Mouse (Mus musculus): ENCODE data around the gene Ddx58.

The Ddx58 gene

GRCm38 (mm10) chr4:40233062-40233664 is 6.5 kb downstream of the Ddx58 start:
- no peak for DNase-seq (ENCODE audit: low spot score)

GRCm38 (mm10) chr4:40229723-40230122 is 9.9 kb downstream of the Ddx58 start:
- no peak for DNase-seq (ENCODE audit: low spot score)

- DNase-seq (ENCODE audit: low spot score) = no peak
Observed at GRCm38 (mm10) chr4:40227886-40228285, 11.7 kb downstream of the Ddx58 start.

DNA sequence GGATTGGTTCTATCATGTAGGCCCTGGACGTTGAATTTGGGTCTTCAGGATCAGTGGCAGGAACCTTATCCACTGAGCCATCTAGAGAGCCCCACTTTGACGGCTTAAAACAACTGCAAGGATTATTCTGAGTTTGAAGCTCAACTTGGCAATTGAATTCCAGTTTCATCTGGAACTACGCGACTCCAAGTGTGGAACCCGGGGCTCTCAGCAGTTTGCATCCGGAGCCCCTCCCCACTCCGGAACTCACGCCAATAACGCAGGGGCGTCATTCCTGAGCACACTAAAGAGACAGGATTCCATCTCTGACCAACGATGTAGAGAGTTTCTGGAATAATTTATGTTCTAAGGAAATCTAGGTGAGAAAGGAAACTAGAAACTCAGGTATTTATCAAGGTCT is 12.5 kb downstream of the Ddx58 start:
- no peak for DNase-seq (ENCODE audit: low spot score)

- no peak for DNase-seq (ENCODE audit: low spot score)
Observed at GRCm38 (mm10) chr4:40226095-40226494, 13.5 kb downstream of the Ddx58 start.

- DNase-seq (ENCODE audit: low spot score) = no peak
Observed at GRCm38 (mm10) chr4:40221876-40222585, 17.6 kb downstream of the Ddx58 start.

- no peak for DNase-seq (ENCODE audit: low spot score)
Observed at GRCm38 (mm10) chr4:40221004-40221760, 18.4 kb downstream of the Ddx58 start.

- DNase-seq (ENCODE audit: low spot score) = no peak
Observed at GRCm38 (mm10) chr4:40220437-40220836, 19.2 kb downstream of the Ddx58 start.

- no peak for DNase-seq (ENCODE audit: low spot score)
Observed at GRCm38 (mm10) chr4:40218382-40218781, 21.2 kb downstream of the Ddx58 start.

GRCm38 (mm10) chr4:40217910-40218309 is 21.7 kb downstream of the Ddx58 start:
- DNase-seq (ENCODE audit: low spot score) = no peak

DNA sequence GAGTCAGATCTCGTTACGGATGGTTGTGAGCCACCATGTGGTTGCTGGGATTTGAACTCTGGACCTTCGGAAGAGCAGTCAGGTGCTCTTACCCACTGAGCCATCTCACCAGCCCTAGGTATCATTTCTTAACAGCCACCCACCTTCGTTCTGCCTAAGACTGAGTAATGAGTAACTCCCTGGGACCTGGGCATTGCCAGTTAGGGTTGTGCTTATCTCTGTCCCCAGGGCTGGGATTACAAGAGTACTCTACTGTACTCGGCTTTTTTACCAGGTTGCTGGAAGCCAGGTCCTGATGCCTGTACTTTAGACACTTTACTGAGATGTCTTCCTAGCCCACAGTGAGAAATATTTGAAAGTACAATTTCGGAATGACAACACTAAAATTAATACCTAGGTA is 27.5 kb downstream of the Ddx58 start:
- no peak for DNase-seq (ENCODE audit: low spot score)

DNA sequence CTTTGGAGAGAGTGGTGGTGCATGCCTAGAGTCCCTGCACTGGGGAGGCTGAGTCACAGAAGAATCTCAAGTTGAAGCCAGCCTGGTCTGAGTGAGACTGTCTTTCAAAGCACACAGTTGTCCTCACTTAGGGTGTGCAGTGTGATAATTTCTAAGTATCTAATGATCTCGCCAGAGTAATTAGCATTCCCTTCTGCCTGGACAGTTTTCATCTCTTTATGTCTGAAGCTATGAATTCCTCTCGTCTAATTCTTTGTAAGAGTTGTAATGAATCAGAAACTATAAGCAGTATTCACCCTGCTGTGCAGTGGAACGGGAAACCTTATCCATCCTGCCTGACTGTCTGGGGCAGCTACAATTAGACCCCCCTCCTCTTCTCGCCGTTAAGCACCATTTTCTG is 31.9 kb downstream of the Ddx58 start:
- DNase-seq (ENCODE audit: low spot score) = no peak

DNA sequence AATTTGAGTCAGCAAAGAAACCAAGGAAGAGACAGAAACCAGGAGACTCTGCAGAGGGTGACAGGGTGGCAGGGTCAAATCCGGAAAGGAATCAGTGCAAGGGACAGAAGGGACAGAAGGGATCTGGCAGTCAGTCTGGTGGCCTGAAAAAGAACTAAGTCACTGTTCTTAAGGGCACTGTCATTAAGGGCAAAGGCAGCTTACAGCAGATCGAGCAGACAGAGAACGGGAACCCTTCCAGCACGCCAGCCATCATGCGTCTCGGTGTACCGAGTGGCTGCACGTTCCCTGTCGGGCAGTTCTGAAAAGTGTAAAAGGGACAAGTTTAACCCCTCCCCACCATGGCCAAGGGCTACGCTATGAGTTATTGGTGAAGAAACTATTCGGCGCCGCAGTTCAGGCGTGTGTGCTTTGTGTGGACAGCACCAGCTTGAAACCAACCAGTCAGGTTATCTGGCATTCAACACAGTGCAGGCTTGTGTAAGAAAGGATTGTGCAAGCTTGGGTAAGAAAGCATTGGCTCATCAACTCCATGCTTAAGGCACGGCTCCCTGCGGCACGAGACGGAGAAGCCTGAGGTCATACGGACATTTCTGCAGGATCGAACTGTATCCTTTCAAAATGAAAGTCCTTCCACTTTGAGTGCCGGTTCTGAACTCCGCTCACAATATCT is 34.3 kb downstream of the Ddx58 start:
- DNase-seq (ENCODE audit: low spot score) = no peak

DNA sequence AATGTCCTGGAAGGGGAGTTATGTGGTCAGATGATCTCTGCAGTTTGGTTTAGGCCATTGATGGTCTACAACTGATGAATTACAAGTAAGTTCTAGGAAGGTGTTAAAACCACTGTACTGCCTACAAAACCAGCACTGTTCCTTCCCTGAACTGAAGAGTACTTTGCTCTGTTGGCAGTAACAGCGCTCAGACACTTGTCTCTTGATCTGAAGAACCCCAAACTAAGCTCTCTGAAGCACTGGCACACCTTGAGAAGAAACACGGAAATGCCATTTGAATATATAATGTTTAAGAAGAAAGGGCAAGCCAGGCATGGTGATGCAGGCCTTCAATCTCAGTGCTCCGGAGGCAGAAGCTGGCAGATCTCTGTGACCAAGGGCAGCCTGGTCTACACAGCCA is 35.3 kb downstream of the Ddx58 start:
- no peak for DNase-seq (ENCODE audit: low spot score)

DNA sequence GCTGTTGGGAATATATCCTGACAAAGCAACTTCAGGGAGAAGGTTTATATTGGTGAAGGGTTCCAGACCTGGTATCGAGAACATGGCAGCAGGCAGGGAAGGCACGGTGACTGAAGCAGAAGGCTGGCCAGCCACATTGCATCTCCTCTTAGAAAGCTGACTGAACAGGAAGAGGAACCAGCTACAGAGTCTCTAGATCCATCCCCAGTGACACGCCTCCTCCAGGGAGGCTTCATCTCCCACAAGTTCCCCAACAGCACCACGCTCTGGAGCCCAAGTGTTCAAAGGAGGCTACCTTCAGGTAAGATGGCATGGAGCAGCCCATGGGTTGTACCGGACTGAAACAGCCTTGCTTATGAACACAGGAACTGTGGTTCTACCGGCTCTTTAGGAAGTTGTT is 37.4 kb downstream of the Ddx58 start:
- no peak for DNase-seq (ENCODE audit: low spot score)

DNA sequence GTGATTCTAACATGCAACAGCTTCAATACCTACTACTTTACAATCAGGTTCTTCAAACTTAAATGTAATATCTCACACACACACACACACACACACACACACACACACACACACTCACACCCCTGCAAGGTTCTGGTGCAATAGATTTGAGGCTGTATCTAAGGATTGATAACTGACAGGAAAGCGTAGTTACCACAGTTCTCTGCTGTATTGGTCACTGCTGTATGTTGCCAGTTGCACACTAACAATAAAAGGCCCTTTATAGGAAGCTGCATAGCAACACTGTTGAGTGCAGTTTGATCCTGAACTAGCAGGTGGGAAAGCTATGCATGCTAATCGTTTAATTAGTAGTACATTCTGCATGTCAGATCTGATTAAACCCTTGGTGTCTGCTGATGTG is 44.3 kb downstream of the Ddx58 start:
- DNase-seq (ENCODE audit: low spot score) = no peak

GRCm38 (mm10) chr4:40193461-40193860 is 46.2 kb downstream of the Ddx58 start:
- no peak for DNase-seq (ENCODE audit: low spot score)

DNA sequence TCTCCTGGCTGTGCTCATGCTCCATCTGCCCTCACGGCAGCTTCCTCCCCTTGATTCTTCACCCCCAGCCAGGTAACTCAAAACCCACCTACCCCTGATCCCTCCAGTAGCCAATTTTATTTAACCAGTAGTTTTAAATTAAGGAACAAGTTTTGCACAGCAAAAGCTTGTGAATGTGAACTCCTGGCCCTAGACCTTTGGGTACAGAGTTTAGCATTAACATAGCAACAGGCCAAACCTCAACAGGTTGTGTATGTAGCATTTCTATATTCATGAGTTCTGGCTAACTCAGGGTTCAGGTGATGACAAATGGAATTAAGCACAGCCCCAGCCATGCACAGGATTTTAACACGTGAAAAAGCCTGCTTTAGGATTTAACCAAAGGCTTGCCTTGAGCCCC is 47.4 kb downstream of the Ddx58 start:
- no peak for DNase-seq (ENCODE audit: low spot score)

- DNase-seq (ENCODE audit: low spot score) = no peak
Observed at GRCm38 (mm10) chr4:40187956-40188355, 51.7 kb downstream of the Ddx58 start.

- DNase-seq (ENCODE audit: low spot score) = no peak
Observed at GRCm38 (mm10) chr4:40184470-40184869, 55.2 kb downstream of the Ddx58 start.

- no peak for DNase-seq (ENCODE audit: low spot score)
Observed at GRCm38 (mm10) chr4:40183781-40184180, 55.8 kb downstream of the Ddx58 start.

GRCm38 (mm10) chr4:40182651-40183320 is 56.8 kb downstream of the Ddx58 start:
- DNase-seq (ENCODE audit: low spot score) = peak; percentile 19

Data from testis, postnatal 14 days (tissue).